ENCODE assay signal across 18 mouse cellular contexts in genomic region chr7:110118448-110118847, GRCm38 (mm10). TPM values are rescaled to one million over a fixed set of nuclear protein-coding genes. Genes with fewer than 3 reads are reported as not detected.
A peak's percentile ranks its signal among the peaks of the same experiment; 100 is the strongest.
DNase-seq lines count a peak whose midpoint lies in the region; ATAC-seq lines count a peak whose summit lies in the region.
"Had no signal": no experiment of that assay in that cellular context is flagged by ENCODE, and none has a peak within 500 bp of the region (broad histone marks: within the 10 kb centered on the region; RNA-seq: fewer than 3 reads in every experiment).

No protein-coding gene starts in this region.

- no peak overlapping the region for H3K4me3 ChIP-seq in heart, embryonic 12.5 days
- H3K4me3 ChIP-seq in hindbrain, embryonic 16.5 days (ENCODE audit: low read length): no peak overlapping the region
- no peak overlapping the region for H3K4me3 ChIP-seq in forebrain, embryonic 15.5 days
- H3K4me3 ChIP-seq: embryonic facial prominence, embryonic 12.5 days; forebrain, embryonic 10.5 days; limb, embryonic 12.5 days; liver, embryonic 13.5 days; neural tube, embryonic 13.5 days had no signal

- WGBS in heart, embryonic 12.5 days: 57% methylated on average over 2 of the region's 2 CpGs
- WGBS in hindbrain, embryonic 16.5 days: 90% methylated on average over 2 of the region's 2 CpGs
- WGBS in forebrain, embryonic 15.5 days: 84% methylated on average over 2 of the region's 2 CpGs

- H3K36me3 ChIP-seq in heart, embryonic 12.5 days: no peaks in the 10 kb centered on the region
- no peaks in the 10 kb centered on the region for H3K36me3 ChIP-seq in hindbrain, embryonic 16.5 days (ENCODE audit: control insufficient read depth, insufficient read depth, low read length)
- no peaks in the 10 kb centered on the region for H3K36me3 ChIP-seq in forebrain, embryonic 15.5 days
- H3K36me3 ChIP-seq: embryonic facial prominence, embryonic 12.5 days; forebrain, embryonic 10.5 days; G1E; limb, embryonic 12.5 days; liver, embryonic 13.5 days; neural tube, embryonic 13.5 days had no signal

- peak; percentile 64 for DNase-seq in lung, postnatal 25 days (ENCODE audit: low spot score)
- DNase-seq in lung, postnatal 4 days: no peak
- DNase-seq in heart, postnatal 25 days (ENCODE audit: low spot score): peak; percentile 35
- DNase-seq: kidney, adult 8-10 months; layer of hippocampus, adult 9-11 months; liver, embryonic 13.5 days; right cerebral cortex, postnatal 25 days; thymus, postnatal 4 days had no signal

- H3K27me3 ChIP-seq in heart, embryonic 12.5 days (replicated peaks): no peaks in the 10 kb centered on the region
- no peaks in the 10 kb centered on the region for H3K27me3 ChIP-seq in hindbrain, embryonic 16.5 days (replicated peaks; ENCODE audit: control insufficient read depth, insufficient read depth, low read length)
- no peaks in the 10 kb centered on the region for H3K27me3 ChIP-seq in forebrain, embryonic 15.5 days
- H3K27me3 ChIP-seq: embryonic facial prominence, embryonic 12.5 days; limb, embryonic 12.5 days; liver, embryonic 13.5 days; neural tube, embryonic 13.5 days had no signal

- H3K9ac ChIP-seq in heart, embryonic 12.5 days: no peak overlapping the region
- H3K9ac ChIP-seq in hindbrain, embryonic 16.5 days (ENCODE audit: low read depth, low read length): no peak overlapping the region
- H3K9ac ChIP-seq in forebrain, embryonic 15.5 days (replicated peaks): no peak overlapping the region
- H3K9ac ChIP-seq: embryonic facial prominence, embryonic 12.5 days; limb, embryonic 12.5 days; liver, embryonic 13.5 days; neural tube, embryonic 13.5 days had no signal

- ATAC-seq in heart, embryonic 12.5 days (ENCODE audit: insufficient number of reproducible peaks, low FRiP score): no peak
- no peak for ATAC-seq in hindbrain, embryonic 16.5 days
- no peak for ATAC-seq in forebrain, embryonic 15.5 days (replicated peaks)
- no peak for ATAC-seq in erythroid progenitor cell, adult 5-6 weeks (replicated peaks; ENCODE audit: low FRiP score, poor library complexity, severe bottlenecking)

- H3K4me1 ChIP-seq in heart, embryonic 12.5 days (replicated peaks): peaks cover 31% of the 10 kb centered on the region
- peaks cover 2% of the 10 kb centered on the region for H3K4me1 ChIP-seq in hindbrain, embryonic 16.5 days (ENCODE audit: control insufficient read depth, insufficient read depth, low read depth, low read length)
- H3K4me1 ChIP-seq in forebrain, embryonic 15.5 days: peaks cover 8% of the 10 kb centered on the region

- no peak overlapping the region for H3K4me2 ChIP-seq in heart, embryonic 12.5 days
- H3K4me2 ChIP-seq in hindbrain, embryonic 16.5 days (ENCODE audit: low read length): no peak overlapping the region
- no peak overlapping the region for H3K4me2 ChIP-seq in forebrain, embryonic 15.5 days (replicated peaks)
- H3K4me2 ChIP-seq: embryonic facial prominence, embryonic 12.5 days; limb, embryonic 12.5 days; liver, embryonic 13.5 days; midbrain, embryonic 11.5 days; neural tube, embryonic 13.5 days had no signal

- H3K9me3 ChIP-seq in heart, embryonic 12.5 days (replicated peaks): no peaks in the 10 kb centered on the region
- H3K9me3 ChIP-seq in hindbrain, embryonic 16.5 days (ENCODE audit: control insufficient read depth, low read length): no peaks in the 10 kb centered on the region
- no peaks in the 10 kb centered on the region for H3K9me3 ChIP-seq in forebrain, embryonic 15.5 days
- H3K9me3 ChIP-seq: embryonic facial prominence, embryonic 12.5 days; forebrain, embryonic 10.5 days; limb, embryonic 12.5 days; liver, embryonic 13.5 days; neural tube, embryonic 13.5 days had no signal

- peak overlapping the region; percentile 67; the same call in 1 of the 2 replicates for H3K27ac ChIP-seq in heart, embryonic 12.5 days (ENCODE audit: poor library complexity, severe bottlenecking)
- no peak overlapping the region for H3K27ac ChIP-seq in hindbrain, embryonic 16.5 days (ENCODE audit: low read depth, low read length)
- H3K27ac ChIP-seq in forebrain, embryonic 15.5 days (replicated peaks): no peak overlapping the region
- H3K27ac ChIP-seq: embryonic facial prominence, embryonic 12.5 days; forebrain, embryonic 10.5 days; limb, embryonic 12.5 days; liver, embryonic 13.5 days; neural tube, embryonic 13.5 days had no signal

- intact Hi-C loops in heart, postnatal 25 days (cut with DNase I): no loop called here

RNA-seq across cellular contexts. Expression of gene Wee1, which starts 3.4 kb away (rescaled TPM):
- polyA plus RNA-seq in heart, embryonic 12.5 days (2016; fragmentation: Nextera tagmentation; extraction: Ambion mirVana): 38.1 and 38.6 TPM in 2 replicates
- 10 to 100 TPM in 1 of 2 experiments, 1 to 10 TPM in 1; 6.4 to 11.0 TPM for total RNA-seq in heart, postnatal 25 days (2021)
- 5.1 and 6.5 TPM in 2 replicates for polyA plus RNA-seq in hindbrain, embryonic 16.5 days (2015; fragmentation: Nextera tagmentation; extraction: Ambion mirVana)
- polyA plus RNA-seq in forebrain, embryonic 15.5 days (2015; fragmentation: Nextera tagmentation; extraction: Ambion mirVana): 12.3 and 14.1 TPM in 2 replicates
- 34.6 and 54.9 TPM in 2 replicates for total RNA-seq in erythroid progenitor cell, adult 5-6 weeks (2015; ENCODE audit: low replicate concordance)
- total RNA-seq in erythroid progenitor cell, adult 5-6 weeks (2017; ENCODE audit: low replicate concordance): 22.3 and 28.8 TPM in 2 replicates

RNA-seq across cellular contexts. Expression of gene Zfp143, which starts 57.4 kb away (rescaled TPM):
- 16.0 and 17.1 TPM in 2 replicates for polyA plus RNA-seq in heart, embryonic 12.5 days (2016; fragmentation: Nextera tagmentation; extraction: Ambion mirVana)
- 1 to 10 TPM; 8.9 to 10.0 TPM for total RNA-seq in heart, postnatal 25 days (2021)
- polyA plus RNA-seq in hindbrain, embryonic 16.5 days (2015; fragmentation: Nextera tagmentation; extraction: Ambion mirVana): 13.4 and 13.6 TPM in 2 replicates
- 23.3 and 25.0 TPM in 2 replicates for polyA plus RNA-seq in forebrain, embryonic 15.5 days (2015; fragmentation: Nextera tagmentation; extraction: Ambion mirVana)
- total RNA-seq in erythroid progenitor cell, adult 5-6 weeks (2015; ENCODE audit: low replicate concordance): 25.2 and 34.6 TPM in 2 replicates
- total RNA-seq in erythroid progenitor cell, adult 5-6 weeks (2017; ENCODE audit: low replicate concordance): 21.8 and 38.1 TPM in 2 replicates

Comparison
In these comparisons a context has a peak if more than half of its experiments do, and no peak if none do; other contexts are left out.
1. DNase-seq: peak in lung, postnatal 25 days (single experiment) and heart, postnatal 25 days (single experiment); none in lung, postnatal 4 days (0 of 2).